Mouse (Mus musculus) CH12.LX (cell line): ENCODE data around the gene Marveld3. TPM values are rescaled to one million over a fixed set of nuclear protein-coding genes. Genes with fewer than 3 reads are reported as not detected.

Experiments
- DNase-seq: peaks from one replicate; pipeline ENCODE4 v3.0.0-alpha.2; 2013; ENCODE audit errors: extremely low read depth
- H3K27ac ChIP-seq: 2 replicates; pipeline ENCODE4 v1.5.1; 2012; ENCODE audit warnings: low read depth, mild to moderate bottlenecking, control low read depth, moderate library complexity; ENCODE audit not compliant: insufficient read depth
- H3K27me3 ChIP-seq: replicated peaks from 2 replicates; pipeline ENCODE3; 2012; ENCODE audit warnings: inconsistent platforms
- H3K36me3 ChIP-seq, 2 experiments: replicated peaks in 1 of 2; 2 replicates each; pipeline versions ENCODE3 to v1.6.1; 2012; ENCODE audit warnings: inconsistent platforms in 1 of 2, low read length in 1 of 2, mild to moderate bottlenecking in 1 of 2, mixed read lengths in 1 of 2, moderate library complexity in 1 of 2; ENCODE audit not compliant: control insufficient read depth in 1 of 2, insufficient read depth in 1 of 2
- H3K4me1 ChIP-seq, 2 experiments: 2 replicates each; pipeline ENCODE4 v1.6.1; 2012; ENCODE audit warnings: inconsistent platforms in 1 of 2, moderate library complexity in 1 of 2; ENCODE audit not compliant: insufficient read depth in 2 of 2, control insufficient read depth in 1 of 2
- H3K4me2 ChIP-seq: 2 replicates; pipeline ENCODE4 v1.6.1; 2012; ENCODE audit warnings: low read depth, mild to moderate bottlenecking, control low read depth; ENCODE audit not compliant: poor library complexity, insufficient read depth, severe bottlenecking
- H3K4me3 ChIP-seq, 3 experiments: fragments of 150-350 bp in 1 of 3; sonication (generic) in 1 of 3; replicated peaks in 1 of 3; 2 replicates each; pipeline versions ENCODE3 to v1.5.1; 2011 to 2012; ENCODE audit warnings: low read depth in 2 of 3, low read length in 2 of 3, mild to moderate bottlenecking in 2 of 3, moderate library complexity in 2 of 3, control low read depth in 1 of 3, improper control_type of control experiment in 1 of 3, inconsistent platforms in 1 of 3, mixed read lengths in 1 of 3; ENCODE audit not compliant: poor library complexity in 1 of 3
- H3K79me2 ChIP-seq: replicated peaks from 2 replicates; pipeline ENCODE4 v1.6.1; 2012; ENCODE audit warnings: mild to moderate bottlenecking, moderate library complexity; ENCODE audit not compliant: control insufficient read depth, poor library complexity, insufficient read depth, severe bottlenecking; ENCODE audit errors: extremely low read depth
- H3K9ac ChIP-seq: 2 replicates; pipeline ENCODE4 v1.6.1; 2012; ENCODE audit warnings: low read depth, mild to moderate bottlenecking, control low read depth, moderate library complexity; ENCODE audit not compliant: insufficient read depth
- H3K9me3 ChIP-seq: replicated peaks from 2 replicates; pipeline ENCODE3; 2012; ENCODE audit warnings: low read length, inconsistent platforms, mixed read lengths
- BHLHE40 ChIP-seq: IDR thresholded peaks from 2 replicates; pipeline ENCODE4 v1.6.1; 2011; ENCODE audit warnings: mild to moderate bottlenecking, low read depth, low read length, improper control_type of control experiment
- CTCF ChIP-seq, 2 experiments: IDR thresholded peaks in 1 of 2; conservative IDR thresholded peaks in 1 of 2; 2 replicates each; pipeline ENCODE4 v1.5.1; 2011 to 2012; ENCODE audit warnings: low read depth in 2 of 2, low read length in 2 of 2, improper control_type of control experiment in 1 of 2, inconsistent platforms in 1 of 2, mild to moderate bottlenecking in 1 of 2, moderate library complexity in 1 of 2
- ETS1 ChIP-seq: conservative IDR thresholded peaks from 2 replicates; pipeline ENCODE4 v1.6.1; 2012; ENCODE audit warnings: low read depth, mild to moderate bottlenecking, inconsistent platforms, low read length, improper control_type of control experiment, moderate library complexity
- HCFC1 ChIP-seq: IDR thresholded peaks from 2 replicates; pipeline ENCODE4 v1.6.1; 2012; ENCODE audit warnings: low read depth, mild to moderate bottlenecking, inconsistent platforms, low read length, improper control_type of control experiment
- IRF4 ChIP-seq: IDR thresholded peaks from 2 replicates; pipeline ENCODE4 v1.6.1; 2014; ENCODE audit warnings: low read depth, mild to moderate bottlenecking, inconsistent platforms, low read length, improper control_type of control experiment
- MAX ChIP-seq: IDR thresholded peaks from 2 replicates; pipeline ENCODE4 v1.6.1; 2011; ENCODE audit warnings: low read length, improper control_type of control experiment
- MAZ ChIP-seq: IDR thresholded peaks from 2 replicates; pipeline ENCODE4 v1.6.1; 2012; ENCODE audit warnings: low read depth, mild to moderate bottlenecking, inconsistent platforms, low read length, improper control_type of control experiment, moderate library complexity
- MEF2A ChIP-seq: IDR thresholded peaks from 2 replicates; pipeline ENCODE4 v1.6.1; 2014; ENCODE audit warnings: low read depth, mild to moderate bottlenecking, inconsistent platforms, low read length, improper control_type of control experiment, borderline replicate concordance
- NELFE ChIP-seq: IDR thresholded peaks from 2 replicates; pipeline ENCODE4 v1.6.1; 2011; ENCODE audit warnings: low read depth, low read length, improper control_type of control experiment
- POLR2AphosphoS2 ChIP-seq: IDR thresholded peaks from 2 replicates; pipeline ENCODE4 v1.6.1; 2011; ENCODE audit warnings: low read depth, low read length, improper control_type of control experiment
- RCOR1 ChIP-seq: conservative IDR thresholded peaks from 2 replicates; pipeline ENCODE4 v1.6.1; 2012; ENCODE audit warnings: low read depth, mild to moderate bottlenecking, inconsistent platforms, low read length, improper control_type of control experiment
- SMC3 ChIP-seq: IDR thresholded peaks from 2 replicates; pipeline ENCODE4 v1.6.1; 2011; ENCODE audit warnings: low read depth, low read length, improper control_type of control experiment
- TCF12 ChIP-seq: IDR thresholded peaks from 2 replicates; pipeline ENCODE4 v1.6.1; 2014; ENCODE audit warnings: low read depth, mild to moderate bottlenecking, inconsistent platforms, low read length, improper control_type of control experiment
- USF1 ChIP-seq: IDR thresholded peaks from 2 replicates; pipeline ENCODE4 v1.6.1; 2014; ENCODE audit warnings: low read depth, mild to moderate bottlenecking, inconsistent platforms, low read length, improper control_type of control experiment
- ZC3H11A ChIP-seq: IDR thresholded peaks from 2 replicates; pipeline ENCODE4 v1.6.1; 2012; ENCODE audit warnings: low read depth, mild to moderate bottlenecking, inconsistent platforms, low read length, improper control_type of control experiment
- ZKSCAN1 ChIP-seq: IDR thresholded peaks from 2 replicates; pipeline ENCODE4 v1.6.1; 2012; ENCODE audit warnings: low read depth, inconsistent platforms, low read length, improper control_type of control experiment, borderline replicate concordance
- dilution Hi-C: fragments of 300-500 bp; cut with MboI; formaldehyde crosslinking; loops from 2 replicates; pipeline ENCODE4 v1.14.3; 2020; ENCODE audit warnings: low sequenced_read_pairs; ENCODE audit not compliant: extremely low pct_unique_long_range_greater_than_20kb, extremely low pct_ligation_motif_present
- in situ Hi-C: fragments of 300-500 bp; cut with MboI; formaldehyde crosslinking; loops from 3 replicates; pipeline ENCODE4 v1.14.3; 2019; ENCODE audit warnings: low sequenced_read_pairs, low pct_ligation_motif_present, low pct_unique_long_range_greater_than_20kb, mixed read lengths
- polyA plus RNA-seq: library from polyadenylated mRNA; unstranded; fragments of >175 nt; gene quantifications from 2 replicates; pipeline ENCODE4 v1.2.1, GENCODE M21; 2012; ENCODE audit warnings: low read depth; ENCODE audit not compliant: insufficient read length
- total RNA-seq, 2 experiments: library from RNA; depleted of rRNA; stranded (reverse); fragments of 300-350 nt in 1 of 2; fragments of >200 nt in 1 of 2; gene quantifications; 2 replicates each; pipeline ENCODE4 v1.2.3; 2012 to 2014

Marveld3 gene
- total and polyA plus RNA-seq, 3 experiments: not detected

DNA sequence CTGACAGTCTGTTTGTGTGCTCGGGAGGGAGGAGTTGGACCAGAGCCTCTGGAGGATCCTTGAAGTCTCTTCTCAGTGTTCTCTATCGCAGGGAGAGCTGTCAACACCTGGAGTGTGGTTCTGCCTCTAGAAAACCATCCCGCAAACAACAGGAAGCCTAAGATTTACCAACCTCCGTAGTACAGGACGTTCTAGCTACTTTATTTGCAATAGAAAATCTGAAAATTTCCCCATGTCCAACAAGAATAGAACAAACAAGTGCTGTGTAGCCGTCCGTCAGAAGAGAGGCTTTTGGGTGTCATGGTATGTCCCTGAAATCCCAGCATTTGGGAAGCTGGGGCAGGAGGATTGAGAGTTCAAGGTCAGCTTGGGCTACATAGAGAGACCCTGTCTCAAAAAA lies 25.8 kb upstream of the Marveld3 start:
- no peak for DNase-seq
- Histone ChIP-seq H3K36me3 (no peaks in the 10 kb centered on the region), H3K9ac (no peak overlapping the region), H3K4me3 (no peak overlapping the region), H3K27ac (no peak overlapping the region), H3K4me2 (no peak overlapping the region), H3K27me3 (peaks cover 3% of the 10 kb centered on the region), H3K9me3 (peaks cover 3% of the 10 kb centered on the region), H3K4me1 (no peaks in the 10 kb centered on the region)
- in situ Hi-C loops: no loop called here
- TF ChIP-seq BHLHE40 (no peak), SMC3 (no peak), ETS1 (no peak), MAZ (no peak), HCFC1 (no peak), TCF12 (no peak), ZC3H11A (no peak), RCOR1 (no peak), MEF2A (no peak), USF1 (no peak), CTCF (conservative IDR thresholded peaks at IDR 0.05 in 1 of 2, IDR thresholded peaks at IDR 0.05 in 1 of 2; ENCODE audit: low read depth in 2 of 2, low read length in 2 of 2) (no peak), ZKSCAN1 (no peak), IRF4 (no peak)
- TF ChIP-seq, all 38 proteins: peak for 0
- H3K79me2 ChIP-seq: no peaks in the 10 kb centered on the region
- dilution Hi-C loops: no loop called here

DNA sequence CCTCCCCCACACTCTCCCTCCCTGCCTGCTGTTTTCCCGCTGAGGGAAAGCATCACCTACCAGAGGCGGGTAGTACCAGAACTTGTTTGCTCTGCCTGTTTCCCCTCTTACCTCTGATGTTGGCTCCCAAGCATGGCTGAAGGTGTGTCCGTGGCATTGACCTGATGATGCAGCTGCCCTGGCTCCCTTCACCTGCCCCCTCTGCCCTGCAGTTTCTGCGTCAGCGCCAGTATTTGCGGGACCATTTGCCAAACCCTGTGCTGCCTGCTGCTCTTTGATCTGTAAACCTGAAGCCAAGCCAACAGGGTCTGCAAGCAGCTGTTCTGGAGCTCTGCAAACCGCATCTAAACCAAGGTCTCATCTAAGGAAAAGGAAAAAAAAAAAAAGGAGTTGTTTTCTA lies 24.4 kb upstream of the Marveld3 start:
- no peak for DNase-seq

GRCm38 (mm10) chr8:109983944-109984343 lies 21.9 kb upstream of the Marveld3 start:
- peaks cover 3% of the 10 kb centered on the region for H3K9me3 ChIP-seq
- dilution Hi-C loops: no loop called here

More for the DNA sequence above, 24.4 kb upstream of the Marveld3 start:
- no peak overlapping the region for H3K9ac ChIP-seq
- no peaks in the 10 kb centered on the region for H3K79me2 ChIP-seq
- TF ChIP-seq MAX: no peak
- TF ChIP-seq, all 38 proteins: peak for 0
- no peaks in the 10 kb centered on the region for H3K36me3 ChIP-seq
- H3K27ac ChIP-seq: no peak overlapping the region
- H3K4me3 ChIP-seq: no peak overlapping the region
- H3K4me1 ChIP-seq: no peaks in the 10 kb centered on the region
- in situ Hi-C loops (no loop called here), dilution Hi-C loops (no loop called here)
- H3K4me2 ChIP-seq: no peak overlapping the region
- peaks cover 3% of the 10 kb centered on the region for H3K9me3 ChIP-seq
- H3K27me3 ChIP-seq: peaks cover 7% of the 10 kb centered on the region

More at GRCm38 (mm10) chr8:109983944-109984343, 21.9 kb upstream of the Marveld3 start:
- H3K36me3 ChIP-seq: no peaks in the 10 kb centered on the region
- H3K4me2 ChIP-seq: no peak overlapping the region
- no peak for TF ChIP-seq ZC3H11A
- TF ChIP-seq IRF4: no peak
- TF ChIP-seq MAZ: no peak
- TF ChIP-seq NELFE: no peak
- TF ChIP-seq POLR2AphosphoS2: no peak
- TF ChIP-seq MAX: no peak
- no peaks in the 10 kb centered on the region for H3K79me2 ChIP-seq
- H3K9ac ChIP-seq: no peak overlapping the region
- H3K4me3 ChIP-seq: no peak overlapping the region
- H3K27me3 ChIP-seq: peaks cover 16% of the 10 kb centered on the region
- DNase-seq: no peak
- H3K27ac ChIP-seq: no peak overlapping the region
- peaks cover 0 to 3% of the 10 kb centered on the region in 2 experiments; a peak in 1 of 4 replicates for H3K4me1 ChIP-seq
- in situ Hi-C loops: no loop called here
